Mouse (Mus musculus): ENCODE measurements around the gene Efcab1. TPM values are rescaled to one million over a fixed set of nuclear protein-coding genes. Genes with fewer than 3 reads are reported as not detected.

Efcab1 gene
- polyA plus RNA-seq, 1 experiment from 2014 or later, result 11.3 TPM

DNA sequence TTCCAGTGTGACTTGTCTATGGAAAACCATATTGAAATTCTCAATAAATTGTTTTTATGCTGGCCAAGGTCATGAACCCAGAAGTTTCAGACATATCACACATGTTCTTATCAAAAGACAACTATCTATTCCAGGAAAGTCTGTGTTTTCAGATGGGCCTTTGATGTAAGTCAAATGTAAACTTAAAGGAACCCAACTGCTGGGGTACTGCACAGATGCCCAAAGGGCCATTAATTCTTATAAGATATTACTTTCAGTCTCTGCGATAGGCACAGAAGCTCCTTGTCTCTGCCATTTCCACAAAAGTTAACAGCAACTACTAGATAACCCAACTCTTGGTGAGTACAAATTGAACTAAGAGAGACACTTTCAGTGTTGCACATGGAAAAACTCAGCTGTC is 67.3 kb downstream of the Efcab1 start:
- H3K4me3 ChIP-seq (ENCODE audit: low read depth, low read length), result no peak overlapping the region
- H3K27me3 ChIP-seq (replicated peaks; ENCODE audit: control insufficient read depth, insufficient read depth, low read length), result no peaks in the 10 kb centered on the region
- ATAC-seq (ENCODE audit: low read depth) (no peak), DNase-seq (ENCODE audit: low spot score) (no peak)
- no peak overlapping the region for H3K9ac ChIP-seq (ENCODE audit: low read depth, low read length)
- no peak overlapping the region for H3K27ac ChIP-seq (replicated peaks; ENCODE audit: low read depth, low read length)
- no peaks in the 10 kb centered on the region for H3K4me1 ChIP-seq (ENCODE audit: control insufficient read depth, insufficient read depth, low read length)
- H3K9me3 ChIP-seq (ENCODE audit: control insufficient read depth, low read length), result no peaks in the 10 kb centered on the region
- no peak overlapping the region for H3K4me2 ChIP-seq (ENCODE audit: low read depth, low read length)
- 85% methylated on average over 1 of the region's 1 CpGs for WGBS
- H3K36me3 ChIP-seq (ENCODE audit: control insufficient read depth, insufficient read depth, low read length), result no peaks in the 10 kb centered on the region

DNA sequence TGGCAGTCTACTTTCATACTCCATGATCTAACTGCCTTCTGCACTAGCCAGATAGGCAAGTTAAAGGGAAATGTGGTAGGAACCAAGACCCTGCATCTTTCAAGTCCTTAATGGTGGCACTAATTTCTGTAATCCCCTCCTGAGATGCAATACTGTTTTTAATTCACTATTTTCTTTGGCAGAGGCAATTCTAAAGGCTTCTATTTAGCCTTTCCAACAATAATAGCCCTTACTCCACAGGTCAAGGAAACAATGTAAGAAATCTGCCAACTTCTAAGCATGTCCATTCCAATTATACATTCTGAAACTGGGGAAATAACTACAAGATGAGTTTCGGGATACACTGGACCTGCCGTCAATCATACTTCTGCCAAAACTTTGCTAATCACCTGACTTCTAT is 72.8 kb downstream of the Efcab1 start:
- Histone ChIP-seq H3K27me3 (replicated peaks; ENCODE audit: control insufficient read depth, insufficient read depth, low read length) (no peaks in the 10 kb centered on the region), H3K4me2 (ENCODE audit: low read depth, low read length) (no peak overlapping the region), H3K9ac (ENCODE audit: low read depth, low read length) (no peak overlapping the region), H3K9me3 (ENCODE audit: control insufficient read depth, low read length) (no peaks in the 10 kb centered on the region), H3K36me3 (ENCODE audit: control insufficient read depth, insufficient read depth, low read length) (no peaks in the 10 kb centered on the region), H3K4me1 (ENCODE audit: control insufficient read depth, insufficient read depth, low read length) (no peaks in the 10 kb centered on the region), H3K27ac (replicated peaks; ENCODE audit: low read depth, low read length) (no peak overlapping the region), H3K4me3 (ENCODE audit: low read depth, low read length) (no peak overlapping the region)
- DNase-seq (ENCODE audit: low spot score) (no peak), ATAC-seq (ENCODE audit: low read depth) (no peak)
- 78% methylated on average over 2 of the region's 2 CpGs for WGBS

DNA sequence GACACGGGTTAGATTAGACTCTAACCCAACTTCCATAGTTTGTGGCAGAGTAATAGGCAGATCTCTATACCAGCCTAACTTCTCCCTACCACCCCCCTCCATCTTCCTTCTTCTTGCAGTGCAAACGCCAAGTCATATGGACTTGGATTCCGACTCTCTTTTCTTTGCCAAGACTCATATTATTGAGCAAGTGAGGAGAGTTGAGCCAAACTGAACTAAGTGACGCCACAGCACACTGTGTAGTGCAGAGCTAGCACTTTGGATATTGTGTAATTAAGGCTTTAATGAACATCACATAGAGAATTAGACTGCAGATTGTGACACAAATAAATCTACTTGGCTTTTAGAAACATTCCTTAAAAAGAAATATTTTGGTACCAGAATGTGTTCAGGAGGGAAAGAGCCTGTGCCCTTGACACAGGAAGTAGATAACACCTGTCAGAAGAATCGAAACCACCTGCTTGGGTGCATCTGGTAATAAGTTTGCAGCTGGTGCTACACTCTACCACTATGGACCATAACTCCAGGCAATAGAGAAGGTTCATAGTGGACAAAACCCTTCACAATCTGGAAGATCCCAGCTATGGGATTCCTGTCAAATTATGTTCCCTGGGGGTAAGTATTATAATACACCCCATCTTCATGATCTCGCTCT is 83.3 kb downstream of the Efcab1 start:
- H3K27ac ChIP-seq (replicated peaks; ENCODE audit: low read depth, low read length), result peak overlapping the region; percentile 29; the same call in 1 of the 2 replicates
- H3K36me3 ChIP-seq (ENCODE audit: control insufficient read depth, insufficient read depth, low read length), result no peaks in the 10 kb centered on the region
- no peaks in the 10 kb centered on the region for H3K4me1 ChIP-seq (ENCODE audit: control insufficient read depth, insufficient read depth, low read length)
- no peak overlapping the region for H3K9ac ChIP-seq (ENCODE audit: low read depth, low read length)
- H3K27me3 ChIP-seq (replicated peaks; ENCODE audit: control insufficient read depth, insufficient read depth, low read length), result no peaks in the 10 kb centered on the region
- no peak overlapping the region for H3K4me2 ChIP-seq (ENCODE audit: low read depth, low read length)
- ATAC-seq (ENCODE audit: low read depth) (no peak), DNase-seq (ENCODE audit: low spot score) (peak; percentile 47)
- WGBS, result 67% methylated on average over 6 of the region's 6 CpGs
- no peaks in the 10 kb centered on the region for H3K9me3 ChIP-seq (ENCODE audit: control insufficient read depth, low read length)
- no peak overlapping the region for H3K4me3 ChIP-seq (ENCODE audit: low read depth, low read length)

DNA sequence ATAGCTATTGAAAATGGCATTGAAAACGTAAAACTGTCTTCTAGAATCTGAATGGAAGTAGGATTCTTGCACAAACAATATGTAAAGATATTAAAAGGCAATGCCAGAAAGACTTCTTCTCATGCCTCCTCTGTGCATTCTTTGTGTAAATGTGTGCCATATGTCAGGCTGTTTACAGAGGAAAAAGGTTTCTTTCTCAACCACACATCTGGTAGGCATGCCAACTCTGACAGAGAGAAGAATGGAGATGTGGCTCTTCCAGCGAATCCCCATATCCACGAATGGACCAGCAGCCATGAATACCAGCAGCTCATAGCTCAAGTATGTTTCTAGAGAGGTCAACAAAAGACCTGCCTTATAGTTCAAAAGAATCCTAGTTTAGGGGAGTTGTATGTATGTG is 84.6 kb downstream of the Efcab1 start:
- Histone ChIP-seq H3K9me3 (ENCODE audit: control insufficient read depth, low read length) (no peaks in the 10 kb centered on the region), H3K4me3 (ENCODE audit: low read depth, low read length) (no peak overlapping the region), H3K4me2 (ENCODE audit: low read depth, low read length) (no peak overlapping the region), H3K27ac (replicated peaks; ENCODE audit: low read depth, low read length) (no peak overlapping the region; the same call in 1 of the 2 replicates), H3K27me3 (replicated peaks; ENCODE audit: control insufficient read depth, insufficient read depth, low read length) (no peaks in the 10 kb centered on the region), H3K9ac (ENCODE audit: low read depth, low read length) (no peak overlapping the region), H3K4me1 (ENCODE audit: control insufficient read depth, insufficient read depth, low read length) (no peaks in the 10 kb centered on the region), H3K36me3 (ENCODE audit: control insufficient read depth, insufficient read depth, low read length) (no peaks in the 10 kb centered on the region)
- 59% methylated on average over 3 of the region's 3 CpGs for WGBS
- no peak for ATAC-seq (ENCODE audit: low read depth)
- DNase-seq (ENCODE audit: low spot score), result peak; percentile 61

DNA sequence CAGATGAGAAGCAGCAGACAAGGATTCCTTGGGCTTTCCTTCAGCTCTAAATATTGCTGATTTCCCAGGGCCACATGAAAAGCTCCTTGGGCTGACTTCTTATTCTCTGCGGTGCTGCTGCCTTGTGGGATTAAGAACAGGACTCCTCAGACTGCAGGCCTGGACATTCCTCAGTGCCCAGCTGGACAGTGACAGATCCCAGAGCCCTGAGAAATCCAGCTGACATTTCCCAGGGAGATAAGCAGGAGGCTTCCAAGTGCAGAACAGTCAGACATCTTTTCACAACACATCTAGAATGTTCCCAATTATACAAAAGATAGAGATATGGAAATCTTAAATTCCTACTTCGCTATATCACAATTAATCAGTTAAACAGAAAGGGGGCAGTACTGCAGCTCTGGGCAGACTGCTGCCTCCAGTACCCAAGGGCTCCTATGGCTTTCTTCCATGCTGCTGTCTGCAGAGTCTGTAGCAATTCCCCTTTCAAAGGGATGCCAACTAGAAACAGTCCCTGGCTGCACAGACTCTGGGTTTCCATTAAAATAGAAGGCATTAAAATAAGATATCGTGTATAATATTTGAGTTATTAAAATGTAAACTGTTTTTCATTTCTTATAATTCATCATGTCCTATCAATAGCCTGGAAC is 86.2 kb downstream of the Efcab1 start:
- H3K27ac ChIP-seq (replicated peaks; ENCODE audit: low read depth, low read length), result no peak overlapping the region
- H3K27me3 ChIP-seq (replicated peaks; ENCODE audit: control insufficient read depth, insufficient read depth, low read length), result no peaks in the 10 kb centered on the region
- no peaks in the 10 kb centered on the region for H3K36me3 ChIP-seq (ENCODE audit: control insufficient read depth, insufficient read depth, low read length)
- WGBS, result 60% methylated on average over 3 of the region's 3 CpGs
- no peaks in the 10 kb centered on the region for H3K9me3 ChIP-seq (ENCODE audit: control insufficient read depth, low read length)
- peak; percentile 9 for DNase-seq (ENCODE audit: low spot score)
- no peak overlapping the region for H3K9ac ChIP-seq (ENCODE audit: low read depth, low read length)
- no peaks in the 10 kb centered on the region for H3K4me1 ChIP-seq (ENCODE audit: control insufficient read depth, insufficient read depth, low read length)
- H3K4me3 ChIP-seq (ENCODE audit: low read depth, low read length), result no peak overlapping the region
- H3K4me2 ChIP-seq (ENCODE audit: low read depth, low read length), result no peak overlapping the region
- no peak; the same call in 1 of the 2 replicates for ATAC-seq (ENCODE audit: low read depth)

DNA sequence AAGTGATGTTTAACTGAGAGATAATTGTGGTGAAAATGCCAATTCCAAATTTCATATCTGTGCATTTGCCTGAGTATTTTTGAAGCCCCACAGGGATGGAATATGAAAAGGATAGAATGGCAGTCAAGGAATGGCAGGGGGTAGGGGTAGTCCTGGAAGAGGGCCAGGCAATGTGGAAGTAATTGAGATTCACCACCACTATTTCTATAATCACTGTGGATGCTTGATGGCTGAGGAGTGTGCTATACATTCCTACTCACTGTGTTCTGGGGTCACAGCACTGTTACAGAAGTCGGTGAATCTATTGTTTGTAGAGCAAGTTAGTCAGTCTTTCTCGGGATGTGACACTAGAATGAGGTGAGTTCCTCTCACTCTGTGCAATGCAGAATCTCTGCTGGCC is 108.3 kb downstream of the Efcab1 start:
- H3K4me1 ChIP-seq (ENCODE audit: control insufficient read depth, insufficient read depth, low read length), result no peaks in the 10 kb centered on the region
- no peak overlapping the region for H3K9ac ChIP-seq (ENCODE audit: low read depth, low read length)
- no peak overlapping the region for H3K4me3 ChIP-seq (ENCODE audit: low read depth, low read length)
- H3K9me3 ChIP-seq (ENCODE audit: control insufficient read depth, low read length), result no peaks in the 10 kb centered on the region
- no peaks in the 10 kb centered on the region for H3K36me3 ChIP-seq (ENCODE audit: control insufficient read depth, insufficient read depth, low read length)
- WGBS, result 41% methylated on average over 2 of the region's 2 CpGs
- ATAC-seq (ENCODE audit: low read depth), result no peak
- no peaks in the 10 kb centered on the region for H3K27me3 ChIP-seq (replicated peaks; ENCODE audit: control insufficient read depth, insufficient read depth, low read length)
- DNase-seq (ENCODE audit: low spot score), result peak; percentile 45
- no peak overlapping the region for H3K27ac ChIP-seq (replicated peaks; ENCODE audit: low read depth, low read length)
- H3K4me2 ChIP-seq (ENCODE audit: low read depth, low read length), result no peak overlapping the region
